In the genomic region with DNA sequence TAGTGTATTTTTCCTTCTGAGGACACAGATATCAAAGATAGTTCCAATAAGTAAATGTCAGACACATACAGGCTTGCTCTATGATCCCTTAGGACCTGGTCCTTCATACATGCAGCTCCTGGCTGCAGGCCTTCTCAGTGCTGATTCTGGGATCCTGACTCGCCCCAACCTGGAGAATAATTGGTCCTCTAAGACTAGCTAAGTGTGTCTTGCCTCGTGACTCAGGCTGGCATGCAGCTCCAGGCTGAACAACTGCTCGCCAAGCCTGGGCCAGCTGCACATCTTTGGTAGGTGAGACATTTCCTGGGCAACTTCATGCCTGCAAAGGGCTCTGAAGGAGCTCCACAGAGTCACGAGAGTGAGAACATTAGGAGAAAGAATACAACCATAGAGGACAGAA, we compare ENCODE assay signal across 26 mouse cellular contexts. TPM values are rescaled to one million over a fixed set of nuclear protein-coding genes. Genes with fewer than 3 reads are reported as not detected.
"Had no signal": no experiment of that assay in that cellular context is flagged by ENCODE, and none has a peak within 500 bp of the region (broad histone marks: within the 10 kb centered on the region; RNA-seq: fewer than 3 reads in every experiment).

No protein-coding gene starts in this region.

- H3K9ac ChIP-seq: lung, embryonic 15.5 days; midbrain, embryonic 13.5 days; midbrain, embryonic 15.5 days; neural tube, embryonic 12.5 days; stomach, embryonic 15.5 days had no signal

- H3K27ac ChIP-seq: lung, embryonic 15.5 days; macrophage; midbrain, embryonic 13.5 days; midbrain, embryonic 15.5 days; neural tube, embryonic 12.5 days; stomach, embryonic 15.5 days; stomach, postnatal 0 days had no signal

- ATAC-seq: lung, postnatal 0 days; midbrain, embryonic 13.5 days; midbrain, embryonic 15.5 days had no signal

- H3K36me3 ChIP-seq: lung, embryonic 15.5 days; midbrain, embryonic 13.5 days; midbrain, embryonic 15.5 days; neural tube, embryonic 12.5 days; stomach, embryonic 15.5 days had no signal

- H3K4me3 ChIP-seq: lung, embryonic 15.5 days; megakaryocyte, embryonic 14.5 days; midbrain, embryonic 13.5 days; midbrain, embryonic 15.5 days; neural tube, embryonic 12.5 days; stomach, embryonic 15.5 days had no signal

- DNase-seq: lung, adult 18-20 months; lung, postnatal 14 days; lung, postnatal 36 days; retina, postnatal 1 day; right cerebral cortex, adult 18-20 months; right cerebral cortex, postnatal 25 days; thymus, adult 2 months; thymus, postnatal 25 days; thymus, postnatal 4 days had no signal

- H3K9me3 ChIP-seq: lung, embryonic 15.5 days; megakaryocyte, embryonic 14.5 days; midbrain, embryonic 13.5 days; midbrain, embryonic 15.5 days; neural tube, embryonic 12.5 days; stomach, embryonic 15.5 days had no signal

- H3K4me1 ChIP-seq: lung, embryonic 15.5 days; megakaryocyte, embryonic 14.5 days; midbrain, embryonic 13.5 days; midbrain, embryonic 15.5 days; neural tube, embryonic 12.5 days; stomach, embryonic 15.5 days had no signal

- H3K27me3 ChIP-seq: lung, embryonic 15.5 days; midbrain, embryonic 13.5 days; midbrain, embryonic 15.5 days; neural tube, embryonic 12.5 days; stomach, embryonic 15.5 days had no signal

- H3K4me2 ChIP-seq: lung, embryonic 15.5 days; midbrain, embryonic 11.5 days; midbrain, embryonic 13.5 days; midbrain, embryonic 15.5 days; neural tube, embryonic 12.5 days; stomach, embryonic 15.5 days had no signal

RNA-seq across cellular contexts. Expression of gene Cpa4, which starts 6.0 kb away (rescaled TPM):
- total RNA-seq: megakaryocyte progenitor cell, adult 5-6 weeks; neutrophil, adult 5-6 weeks had no signal
- polyA plus RNA-seq: macrophage; spleen, adult 2 months; testis, adult 2 months; urinary bladder, adult 2 months had no signal

RNA-seq across cellular contexts. Expression of gene Cpa2, which starts 20.8 kb away (rescaled TPM):
- total RNA-seq: megakaryocyte progenitor cell, adult 5-6 weeks; neutrophil, adult 5-6 weeks had no signal
- polyA plus RNA-seq: thymus, adult 2 months had no signal

RNA-seq across cellular contexts. Expression of gene Cpa5, which starts 48.7 kb away (rescaled TPM):
- total RNA-seq: megakaryocyte progenitor cell, adult 5-6 weeks; neutrophil, adult 5-6 weeks had no signal
- polyA plus RNA-seq: liver, embryonic 16.5 days; lung, embryonic 15.5 days; lung, postnatal 0 days; macrophage; midbrain, embryonic 13.5 days; midbrain, embryonic 15.5 days; neural tube, embryonic 12.5 days; neural tube, embryonic 14.5 days; spleen, adult 2 months; thymus, adult 2 months had no signal

RNA-seq across cellular contexts. Expression of gene Ssmem1, which starts 52.5 kb away (rescaled TPM):
- total RNA-seq: megakaryocyte progenitor cell, adult 5-6 weeks; neutrophil, adult 5-6 weeks had no signal
- polyA plus RNA-seq: lung, postnatal 0 days; macrophage; midbrain, embryonic 13.5 days; spleen, adult 2 months; stomach, embryonic 15.5 days; stomach, postnatal 0 days; thymus, adult 2 months had no signal
